Mouse (Mus musculus) mouse trophoblast stem cell (cell line): ENCODE measurements around the gene Pitx2.

Experiments used
- in situ Hi-C, 2 experiments: fragments of 300-500 bp; cut with MseI, MboI; formaldehyde crosslinking; loops; 2 replicates in 1 of 2; 3 replicates in 1 of 2; pipeline ENCODE4 v1.15.1; 2025

Pitx2 gene

DNA sequence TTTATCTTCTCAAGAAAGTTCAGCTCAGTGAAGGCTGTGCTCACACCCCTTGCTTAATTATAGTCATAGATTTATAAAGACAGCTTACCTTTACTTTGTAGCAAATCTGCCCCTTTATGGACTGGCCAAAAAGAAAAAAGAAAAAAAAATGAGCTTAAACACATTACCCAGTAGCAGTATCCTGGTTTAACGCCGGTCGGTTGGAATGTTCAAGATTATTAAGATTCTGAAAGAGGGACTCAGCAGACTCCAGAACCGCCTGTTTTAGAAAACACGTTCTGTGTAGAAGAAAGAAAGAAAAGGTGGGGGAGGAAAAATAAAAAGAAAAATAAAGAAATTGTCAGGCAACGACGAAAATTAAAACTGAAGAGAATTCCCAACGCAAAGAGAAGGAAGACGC, 16.8 kb downstream of the Pitx2 start:
- in situ Hi-C loops: no loop called here

DNA sequence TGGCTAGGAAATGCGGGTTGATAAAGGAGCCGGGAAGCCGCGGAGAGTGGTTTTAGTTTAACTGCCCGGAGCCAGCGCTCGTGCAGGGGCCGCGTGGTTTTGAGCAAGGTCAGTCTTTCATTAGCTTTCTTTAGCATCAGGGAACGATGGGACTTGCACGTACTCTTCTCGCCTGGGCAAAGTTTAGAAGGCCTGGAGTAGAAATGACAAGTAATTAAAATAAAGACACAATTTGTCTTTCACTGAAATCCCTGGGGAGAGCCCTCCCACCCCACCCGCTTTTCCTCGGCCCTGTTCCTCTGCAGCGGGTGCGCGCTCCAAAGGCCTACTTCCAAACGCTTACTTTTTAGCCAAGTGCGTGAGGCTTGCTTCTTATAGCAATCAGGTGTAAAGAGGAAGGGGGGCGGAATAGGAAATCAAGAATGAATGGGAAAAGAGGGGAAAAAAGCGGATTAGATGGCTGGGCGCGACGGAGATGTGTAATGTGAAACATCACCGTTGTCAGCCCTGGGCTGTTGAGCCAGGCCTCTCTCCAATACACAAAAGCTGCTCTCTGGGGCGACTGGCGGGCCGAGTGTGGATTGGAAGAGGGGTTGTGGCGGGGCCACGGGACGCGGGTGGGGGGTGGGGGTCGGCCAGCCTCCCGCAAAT, 17.4 kb downstream of the Pitx2 start:
- in situ Hi-C loops: no loop called here

DNA sequence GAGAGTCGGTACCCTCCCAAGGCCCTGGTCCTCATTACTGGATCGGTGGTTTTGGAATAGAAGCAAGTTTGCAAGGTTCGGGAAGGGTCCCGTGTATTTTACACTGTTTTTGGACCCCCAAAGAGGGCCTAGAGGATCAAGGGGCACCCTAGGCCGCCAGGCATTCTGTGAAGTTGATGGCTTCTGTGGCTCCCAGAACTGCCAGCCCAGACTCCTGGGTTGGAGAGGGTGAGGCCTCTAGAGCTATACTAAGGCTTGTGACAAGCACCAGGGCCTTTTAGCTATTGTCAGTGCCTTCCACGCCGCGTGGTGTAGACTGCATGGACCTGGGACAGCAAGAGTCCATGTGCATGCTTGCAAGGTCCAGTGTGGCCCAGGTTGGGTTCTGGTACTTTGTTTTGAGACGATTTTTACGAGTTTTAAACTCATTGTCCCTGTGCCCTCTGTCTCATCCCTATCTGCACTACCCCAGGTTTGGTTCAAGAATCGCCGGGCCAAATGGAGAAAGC, 18.2 kb downstream of the Pitx2 start:
- in situ Hi-C loops: no loop called here

DNA sequence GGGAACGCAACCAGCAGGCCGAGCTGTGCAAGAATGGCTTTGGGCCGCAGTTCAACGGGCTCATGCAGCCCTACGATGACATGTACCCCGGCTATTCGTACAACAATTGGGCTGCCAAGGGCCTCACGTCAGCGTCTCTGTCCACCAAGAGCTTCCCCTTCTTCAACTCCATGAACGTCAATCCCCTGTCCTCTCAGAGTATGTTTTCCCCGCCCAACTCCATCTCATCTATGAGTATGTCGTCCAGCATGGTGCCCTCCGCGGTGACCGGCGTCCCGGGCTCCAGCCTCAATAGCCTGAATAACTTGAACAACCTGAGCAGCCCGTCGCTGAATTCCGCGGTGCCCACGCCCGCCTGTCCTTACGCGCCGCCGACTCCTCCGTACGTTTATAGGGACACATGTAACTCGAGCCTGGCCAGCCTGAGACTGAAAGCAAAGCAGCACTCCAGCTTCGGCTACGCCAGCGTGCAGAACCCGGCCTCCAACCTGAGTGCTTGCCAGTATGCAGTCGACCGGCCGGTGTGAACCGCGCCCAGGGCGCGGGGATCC, 18.8 kb downstream of the Pitx2 start:
- in situ Hi-C loops: no loop called here

DNA sequence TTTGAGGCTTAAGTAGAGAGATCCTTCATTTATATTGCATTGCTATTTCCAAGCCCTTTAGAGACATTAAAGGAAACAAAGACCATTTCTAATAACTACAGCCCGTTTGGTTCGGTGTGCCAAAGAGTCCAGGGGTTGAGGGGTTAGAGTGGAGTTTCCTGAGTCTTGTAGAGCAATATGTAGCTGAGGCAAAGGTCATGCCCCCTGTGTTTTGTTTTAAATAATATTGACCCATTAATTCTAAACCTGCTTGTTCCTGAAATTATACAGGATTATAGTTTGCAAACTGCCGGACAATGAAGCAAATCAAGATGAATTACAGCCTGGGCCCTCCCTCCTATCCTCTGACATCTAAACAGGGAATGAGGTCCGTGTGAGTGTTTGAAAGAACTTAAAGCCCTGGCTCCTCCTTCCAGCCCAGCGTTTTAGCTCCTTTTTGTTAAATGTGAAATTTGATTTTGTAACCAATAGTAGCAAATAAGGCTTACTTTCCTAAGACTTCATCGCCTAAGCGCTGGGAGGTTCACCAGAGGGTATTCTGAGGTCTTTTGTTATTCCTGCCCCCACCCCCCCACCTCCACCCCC, 20.5 kb downstream of the Pitx2 start:
- in situ Hi-C loops: no loop called here

DNA sequence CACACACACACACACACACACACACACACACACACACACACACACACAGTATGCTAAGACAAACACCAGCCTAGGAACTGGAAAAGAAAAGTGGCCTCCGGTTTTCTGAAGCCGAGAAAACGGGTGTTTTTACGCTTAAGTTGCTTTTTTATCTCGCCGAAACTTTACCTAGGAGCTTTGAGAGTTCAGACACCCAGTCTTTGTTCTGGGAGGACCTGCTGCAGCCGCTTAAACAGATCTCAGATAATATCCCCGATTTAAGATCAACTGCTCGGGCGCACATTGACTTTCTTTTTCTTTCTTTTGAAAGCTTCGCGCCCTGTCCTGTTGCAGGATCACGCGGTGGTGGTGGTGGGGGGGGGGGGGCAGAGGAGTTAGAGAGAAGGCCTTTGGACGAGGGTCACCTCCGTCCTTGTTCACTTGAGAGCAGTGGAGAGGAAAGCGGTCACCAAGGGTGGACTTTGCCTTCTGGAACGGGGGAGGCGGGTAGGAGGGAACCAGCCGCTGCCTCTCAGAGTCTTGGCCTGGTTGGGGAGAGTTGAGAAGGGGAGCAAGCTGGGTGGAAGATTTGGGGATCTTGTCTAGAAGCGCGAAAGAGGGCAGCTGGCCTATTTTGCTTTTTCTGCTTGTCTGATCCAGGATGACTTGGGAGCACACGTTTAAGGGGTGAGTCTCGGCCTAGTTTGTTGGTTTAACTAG, 21.2 kb downstream of the Pitx2 start:
- in situ Hi-C loops: no loop called here

DNA sequence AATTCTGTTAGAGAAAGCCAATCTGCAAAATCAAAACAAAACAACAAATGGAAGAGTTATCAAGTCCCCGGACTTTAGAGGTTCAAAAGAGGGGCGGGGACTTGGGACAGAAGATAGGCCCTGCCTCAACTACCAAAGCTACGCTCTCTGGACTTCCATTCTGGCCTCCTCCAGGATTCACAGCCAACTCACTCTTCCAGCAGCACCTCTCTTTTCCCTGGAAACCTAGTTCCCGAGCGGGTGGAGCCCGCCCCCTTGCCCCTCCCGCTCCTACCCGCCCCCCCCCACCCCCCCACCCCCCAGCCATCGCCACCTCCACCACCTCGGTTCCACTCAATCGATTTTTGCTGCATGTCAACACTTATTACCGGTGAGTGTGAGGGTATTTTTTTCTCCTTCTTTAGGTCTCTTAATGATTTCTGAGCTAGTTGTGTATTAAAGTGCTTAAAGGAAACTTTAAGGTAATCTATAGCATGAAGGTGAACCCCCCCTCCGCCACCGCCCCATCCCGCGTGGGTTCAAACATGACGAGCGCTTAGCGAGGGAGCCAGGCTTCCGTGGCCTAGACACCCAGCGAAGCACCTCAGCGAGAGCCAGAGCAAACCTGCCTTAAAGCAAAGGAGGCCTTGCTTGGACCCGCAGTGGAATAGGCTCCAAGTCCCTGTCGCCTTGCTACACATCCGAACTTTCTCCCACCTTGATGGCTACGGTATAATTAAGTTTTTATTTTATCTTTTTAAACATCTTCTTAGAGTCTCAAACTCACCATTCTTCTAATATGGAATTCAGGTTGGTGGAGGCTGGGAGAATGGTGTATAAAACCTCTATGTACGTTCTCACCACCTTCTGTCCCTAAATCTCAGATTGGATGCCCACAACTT, 21.9 kb downstream of the Pitx2 start:
- in situ Hi-C loops: no loop called here

DNA sequence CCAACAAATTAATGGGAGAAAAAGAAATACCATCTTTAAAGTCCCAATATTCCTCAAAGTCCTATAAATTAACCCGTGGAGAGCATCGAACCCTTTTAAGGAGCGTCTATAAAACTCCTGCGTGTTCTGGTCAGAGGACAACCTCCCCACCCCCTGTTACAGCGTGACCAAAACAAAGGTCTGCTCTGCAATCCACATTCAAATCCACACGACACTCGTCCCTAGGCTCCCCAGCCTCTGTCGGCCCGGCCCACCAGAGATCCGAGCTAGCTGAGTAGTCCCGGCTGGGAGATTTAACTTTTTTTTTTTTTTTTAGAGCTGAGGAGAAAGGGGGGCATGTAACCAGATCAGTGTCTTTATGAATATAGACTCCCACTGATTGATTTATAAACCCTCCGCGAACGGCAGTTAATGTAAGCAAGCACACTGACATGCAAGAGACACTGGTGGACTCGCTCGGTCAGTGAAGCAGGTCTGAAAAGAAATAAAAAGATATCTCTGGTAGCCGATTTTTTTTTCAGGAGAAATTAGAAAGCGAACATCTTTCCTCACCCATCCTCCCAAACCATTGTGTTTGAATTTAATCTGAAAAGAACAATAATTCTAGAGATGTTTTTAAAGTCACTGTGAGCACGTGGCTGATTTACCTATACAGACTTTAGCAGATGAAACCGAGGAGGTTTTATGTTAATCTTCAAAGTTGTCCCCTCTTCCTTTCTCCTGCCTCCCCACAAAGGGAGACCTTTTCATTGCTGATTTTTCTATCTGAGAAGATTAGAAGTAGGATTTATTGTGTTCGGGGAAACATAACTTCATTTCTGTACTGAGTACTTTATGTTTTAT, 23.0 kb downstream of the Pitx2 start:
- in situ Hi-C loops: no loop called here

DNA sequence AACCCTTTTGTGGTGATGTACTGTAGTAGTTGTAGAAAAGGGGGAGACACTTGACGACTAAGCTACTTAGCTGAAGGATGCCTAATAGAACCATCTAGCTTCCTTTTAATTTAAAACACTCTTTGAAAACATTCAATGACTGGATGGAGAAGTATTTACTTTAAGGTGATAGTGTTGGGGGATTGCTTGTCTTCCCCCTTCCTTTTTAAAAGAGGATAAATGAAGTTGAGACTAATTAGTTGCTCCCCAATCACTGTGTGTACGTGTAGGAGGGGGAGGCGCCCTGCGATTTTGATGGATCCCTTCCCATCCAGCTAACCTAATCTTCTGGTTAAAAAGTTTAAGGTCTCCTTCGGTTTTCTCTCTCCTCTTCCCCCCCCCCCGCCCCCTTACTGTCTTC, 23.7 kb downstream of the Pitx2 start:
- in situ Hi-C loops: no loop called here

DNA sequence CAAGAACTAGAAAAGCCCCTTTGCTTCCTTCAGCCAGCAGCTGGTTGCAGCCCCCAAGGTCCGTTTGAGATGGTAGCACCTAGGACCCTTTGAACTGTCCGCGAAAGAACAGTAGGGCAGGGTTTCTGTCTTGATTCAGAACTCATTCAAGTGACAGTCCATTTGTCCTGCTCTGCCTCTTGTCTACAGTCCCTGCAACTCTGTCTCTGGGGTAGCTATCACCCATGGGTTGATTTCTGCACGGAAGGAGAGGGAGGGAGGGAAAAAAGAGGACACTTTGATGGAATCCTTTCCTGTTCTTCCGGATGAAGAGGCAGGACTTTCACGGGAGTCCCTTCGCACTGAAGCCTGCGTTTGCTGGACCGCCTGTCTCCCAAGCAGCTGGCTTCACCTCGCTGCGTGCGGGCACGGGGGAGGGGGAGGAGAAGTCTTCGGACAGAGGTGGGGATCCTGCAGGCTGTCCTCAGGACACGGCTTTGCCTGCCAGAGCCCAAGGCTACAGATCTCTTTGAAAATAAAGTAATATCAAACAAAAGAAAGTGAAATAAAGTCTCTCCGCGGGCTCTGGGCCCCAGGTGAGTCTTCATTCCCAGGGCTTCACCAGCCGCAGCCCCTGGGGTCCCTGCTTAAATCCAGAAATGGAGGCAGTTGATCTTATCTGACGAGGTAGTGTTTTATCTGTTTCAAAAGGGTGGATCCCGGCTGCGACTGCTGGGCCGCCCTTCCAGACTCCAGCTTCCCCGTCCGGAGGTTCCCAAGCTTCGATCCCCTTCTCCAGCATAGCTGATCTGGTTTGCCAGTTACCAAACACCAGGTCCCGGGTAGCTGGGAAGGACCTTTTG, 24.5 kb downstream of the Pitx2 start:
- in situ Hi-C loops: no loop called here

DNA sequence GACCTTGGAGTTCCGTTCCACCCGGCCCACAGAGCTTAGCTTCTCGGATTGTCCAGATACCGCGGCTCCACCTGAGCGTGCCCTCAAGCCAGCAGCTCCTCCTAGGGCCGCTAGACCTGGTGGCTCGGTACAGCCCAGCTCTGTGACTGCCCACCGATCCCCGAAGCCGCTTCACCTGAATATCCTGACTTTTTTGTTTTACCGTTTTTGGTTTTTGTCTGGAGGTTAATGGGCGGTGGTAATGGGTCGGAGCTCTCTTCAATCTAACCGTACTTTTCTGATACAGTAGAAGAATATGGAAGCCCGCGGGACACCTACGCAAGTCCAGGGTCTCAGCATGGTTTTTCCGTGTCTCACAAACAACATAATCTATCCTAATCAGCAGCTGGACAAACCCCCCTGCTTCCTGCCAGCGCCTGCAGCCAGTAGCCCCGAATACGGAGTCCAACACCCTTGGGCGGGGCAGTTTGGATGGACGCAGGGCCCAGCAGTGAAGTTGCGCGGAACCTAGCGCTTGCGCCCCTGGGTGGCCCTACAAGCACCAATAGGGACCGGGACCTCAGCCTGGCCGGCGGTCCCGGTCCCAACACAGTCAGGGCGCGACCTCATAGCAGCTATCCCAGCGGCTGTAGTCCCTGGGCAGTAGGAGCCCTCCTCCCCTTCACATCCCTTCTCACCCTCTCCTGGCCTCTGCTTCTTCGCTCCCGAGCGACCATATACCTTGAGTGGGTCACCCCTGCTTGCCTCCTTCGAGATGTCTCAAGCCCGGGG, 25.3 kb downstream of the Pitx2 start:
- in situ Hi-C loops: no loop called here

DNA sequence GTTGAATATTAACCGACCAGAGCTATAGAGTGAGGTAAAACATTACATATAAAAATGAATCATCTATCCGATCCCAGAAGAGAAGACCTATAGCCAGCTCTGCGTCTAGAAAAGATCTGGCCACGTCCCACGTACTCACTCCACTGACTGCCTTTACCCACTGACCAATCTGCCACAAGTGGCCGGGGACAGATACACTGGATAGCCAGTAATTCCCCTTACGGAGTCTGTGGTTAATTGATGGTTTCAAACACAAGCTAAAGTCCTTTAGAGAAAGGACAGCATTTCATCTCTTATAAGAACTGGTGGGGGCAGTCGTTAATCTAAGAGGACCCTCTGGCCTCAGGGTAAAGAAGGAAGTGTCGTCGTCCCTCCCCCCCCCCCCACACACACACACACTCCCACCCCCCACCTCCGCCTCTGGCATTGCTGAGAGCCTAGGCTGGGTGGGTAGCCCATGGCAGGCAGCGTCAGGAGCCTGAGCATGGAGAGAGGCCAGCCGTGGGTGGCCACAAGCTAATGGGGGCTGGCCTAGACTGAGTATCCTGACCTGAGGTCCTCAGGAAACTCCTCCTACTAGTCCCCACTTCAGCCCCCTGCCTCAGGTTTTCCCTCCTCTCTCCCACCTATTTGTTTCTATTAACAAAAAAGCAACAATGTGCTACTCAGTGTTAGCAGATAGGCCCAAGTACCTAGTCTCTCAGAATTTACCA, 26.1 kb downstream of the Pitx2 start:
- in situ Hi-C loops: no loop called here

DNA sequence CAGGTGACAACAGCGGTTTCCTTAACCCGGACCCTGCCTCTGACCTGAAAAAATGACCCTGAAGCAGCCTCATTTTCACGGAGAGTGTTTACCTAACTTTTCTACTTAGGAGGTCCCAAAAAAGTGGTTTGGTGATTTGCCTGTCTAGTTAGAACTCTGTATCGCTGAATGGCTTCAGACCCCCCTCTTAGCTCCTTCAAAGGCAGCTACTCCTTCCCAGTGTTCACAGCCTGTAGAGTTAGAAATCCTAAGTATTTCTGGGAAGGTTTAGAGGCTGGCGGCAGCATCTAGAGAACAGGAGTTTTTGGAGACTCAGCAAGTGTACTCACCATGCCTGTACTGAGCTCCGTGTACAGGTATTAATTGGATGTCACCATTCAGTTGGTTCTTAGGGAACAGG, 27.0 kb downstream of the Pitx2 start:
- in situ Hi-C loops: no loop called here

DNA sequence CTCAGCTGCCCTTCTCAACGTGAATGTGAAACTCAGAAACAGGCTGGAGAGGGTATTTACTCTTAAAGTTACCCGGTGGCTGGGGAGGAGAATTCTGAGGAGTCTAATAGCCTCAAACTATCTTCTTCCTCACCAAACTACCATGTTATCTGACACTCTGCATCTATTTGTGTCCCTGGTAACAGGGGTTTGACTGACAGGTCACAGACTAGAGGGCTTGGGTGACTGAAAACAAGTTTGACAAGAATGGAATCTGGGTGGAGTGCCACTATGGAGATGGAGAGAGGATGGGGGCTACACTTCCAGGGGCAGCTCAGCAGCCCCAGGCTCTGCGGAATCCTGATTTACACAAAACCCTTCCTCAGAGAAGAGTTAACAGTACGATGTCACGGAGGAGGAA, 27.7 kb downstream of the Pitx2 start:
- in situ Hi-C loops: no loop called here

DNA sequence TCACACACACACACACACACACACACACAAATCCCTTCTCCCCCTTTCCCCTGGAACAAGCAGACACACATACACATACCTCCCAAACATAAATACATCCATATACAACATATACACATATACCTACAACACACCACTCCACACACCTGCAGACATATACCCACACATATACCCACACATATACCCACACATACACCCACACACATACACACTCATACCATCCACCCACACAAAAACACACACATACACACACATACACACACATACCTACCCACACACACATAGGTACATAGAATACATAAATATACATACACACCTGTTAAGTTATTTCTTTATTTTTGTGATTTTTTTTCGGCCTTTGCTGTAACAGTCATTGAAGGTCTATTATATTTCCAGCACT, 38.3 kb downstream of the Pitx2 start:
- in situ Hi-C loops: no loop called here

DNA sequence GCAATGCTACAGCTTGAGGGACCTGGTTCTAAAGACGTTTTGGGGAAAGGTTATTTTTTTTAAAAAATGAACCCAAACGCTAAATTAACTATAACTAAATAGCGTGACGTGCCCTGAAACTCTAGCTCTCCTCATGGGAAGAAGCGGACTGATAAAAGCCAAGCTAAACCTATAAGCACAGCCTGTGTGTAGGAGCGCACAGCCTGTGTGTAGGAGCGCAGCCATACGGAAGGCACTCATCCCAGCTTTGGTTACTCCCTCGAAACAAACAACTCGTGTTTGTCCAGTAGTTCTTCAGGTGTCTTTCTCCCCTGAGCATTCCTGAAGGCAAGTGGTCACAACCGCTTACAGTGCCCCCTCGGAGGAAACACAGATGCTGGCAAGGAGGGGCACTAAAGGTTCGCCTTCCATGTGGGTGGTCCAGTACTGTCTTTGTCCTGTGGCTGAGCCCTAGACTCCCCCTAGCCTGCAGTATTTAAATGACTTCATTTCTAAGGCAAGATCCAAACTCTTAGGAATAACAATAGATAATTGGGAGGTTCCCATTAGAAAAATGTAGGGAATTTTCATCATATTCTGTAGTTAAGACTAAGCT, 39.1 kb downstream of the Pitx2 start:
- in situ Hi-C loops: no loop called here

DNA sequence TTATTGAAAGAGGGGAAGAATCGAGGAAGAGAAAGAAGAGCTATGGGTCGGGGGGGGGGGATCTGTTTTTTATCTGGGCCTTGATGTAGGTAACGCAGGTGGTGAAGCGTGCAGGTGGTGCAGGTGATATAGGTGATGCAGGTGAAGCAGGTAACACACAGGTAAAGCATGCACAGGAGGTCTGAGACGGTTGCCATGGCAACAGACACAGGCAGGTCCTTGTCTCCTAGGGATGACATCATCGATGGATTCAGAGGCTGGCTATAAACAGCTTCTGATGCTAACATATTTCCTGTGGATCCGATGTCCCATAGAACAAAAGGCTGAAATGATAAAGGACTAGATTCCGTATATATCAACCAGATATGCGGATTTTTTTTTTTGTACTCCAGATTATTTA, 51.3 kb downstream of the Pitx2 start:
- in situ Hi-C loops: no loop called here

DNA sequence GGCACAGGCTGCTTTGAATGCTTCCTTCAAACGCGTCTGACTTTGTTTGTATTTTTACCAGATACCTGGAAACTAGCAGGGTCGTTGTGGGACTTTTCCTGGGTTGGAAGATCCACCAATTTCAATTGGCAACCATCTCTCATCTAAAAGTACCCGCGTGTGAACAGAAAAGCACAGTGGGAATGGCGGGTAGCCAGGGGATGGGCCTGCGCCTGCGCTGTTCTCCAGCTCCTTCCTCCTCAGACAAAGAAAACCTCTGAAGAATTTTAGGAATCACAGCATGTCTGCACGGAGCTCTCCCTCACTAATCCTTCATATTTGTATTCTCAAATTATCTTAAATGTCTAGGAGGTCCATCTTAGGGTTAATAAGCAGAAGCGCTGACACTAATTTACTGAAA, 54.6 kb downstream of the Pitx2 start:
- in situ Hi-C loops: no loop called here
